Mouse (Mus musculus): Measurements from ENCODE around the gene Mrgprg. TPM values are rescaled to one million over a fixed set of nuclear protein-coding genes. Genes with fewer than 3 reads are reported as not detected.

Mrgprg gene
- polyA plus RNA-seq, 1 experiment from 2014 or later, result not detected

GRCm38 (mm10) chr7:143752606-143753005, 14.2 kb downstream of the Mrgprg start:
- peaks cover 19% of the 10 kb centered on the region for H3K27me3 ChIP-seq
- H3K36me3 ChIP-seq, result no peaks in the 10 kb centered on the region
- WGBS, result 87% methylated on average over 3 of the region's 3 CpGs
- H3K4me2 ChIP-seq (replicated peaks), result no peak overlapping the region
- H3K9ac ChIP-seq, result no peak overlapping the region
- no peak for ATAC-seq (ENCODE audit: insufficient number of reproducible peaks, insufficient read depth, low FRiP score, low TSS enrichment)
- H3K27ac ChIP-seq, result no peak overlapping the region
- H3K4me1 ChIP-seq, result peaks cover 17% of the 10 kb centered on the region
- H3K4me3 ChIP-seq, result no peak overlapping the region
- H3K9me3 ChIP-seq, result no peaks in the 10 kb centered on the region

- ATAC-seq (ENCODE audit: insufficient number of reproducible peaks, insufficient read depth, low FRiP score, low TSS enrichment), result no peak
- Histone ChIP-seq H3K4me3 (no peak overlapping the region), H3K36me3 (no peaks in the 10 kb centered on the region), H3K9me3 (no peaks in the 10 kb centered on the region), H3K4me1 (peaks cover 13% of the 10 kb centered on the region), H3K4me2 (replicated peaks) (no peak overlapping the region), H3K27ac (no peak overlapping the region), H3K9ac (no peak overlapping the region), H3K27me3 (peaks cover 19% of the 10 kb centered on the region)
- 63% methylated on average over 4 of the region's 4 CpGs for WGBS
Observed at GRCm38 (mm10) chr7:143752056-143752455, 14.7 kb downstream of the Mrgprg start.

- ATAC-seq (ENCODE audit: insufficient number of reproducible peaks, insufficient read depth, low FRiP score, low TSS enrichment), result no peak
- peaks cover 8% of the 10 kb centered on the region for H3K4me1 ChIP-seq
- H3K4me3 ChIP-seq, result no peak overlapping the region
- no peak overlapping the region for H3K9ac ChIP-seq
- WGBS, result 70% methylated on average over 1 of the region's 1 CpGs
- no peaks in the 10 kb centered on the region for H3K9me3 ChIP-seq
- no peaks in the 10 kb centered on the region for H3K36me3 ChIP-seq
- H3K27me3 ChIP-seq, result peaks cover 18% of the 10 kb centered on the region
- H3K4me2 ChIP-seq (replicated peaks), result no peak overlapping the region
- H3K27ac ChIP-seq, result no peak overlapping the region
Observed at GRCm38 (mm10) chr7:143751380-143751779, 15.4 kb downstream of the Mrgprg start.

GRCm38 (mm10) chr7:143749045-143749444, 17.7 kb downstream of the Mrgprg start:
- H3K9me3 ChIP-seq, result no peaks in the 10 kb centered on the region
- no peak overlapping the region for H3K27ac ChIP-seq
- no peak overlapping the region; the same call in 1 of the 2 replicates for H3K9ac ChIP-seq
- peaks cover 7% of the 10 kb centered on the region for H3K4me1 ChIP-seq
- WGBS, result 55% methylated on average over 3 of the region's 3 CpGs
- no peaks in the 10 kb centered on the region for H3K36me3 ChIP-seq
- H3K4me2 ChIP-seq (replicated peaks), result peak overlapping the region; percentile 44; the same call in 1 of the 2 replicates
- H3K4me3 ChIP-seq, result no peak overlapping the region
- no peaks in the 10 kb centered on the region for H3K27me3 ChIP-seq
- ATAC-seq (ENCODE audit: insufficient number of reproducible peaks, insufficient read depth, low FRiP score, low TSS enrichment), result no peak

- Histone ChIP-seq H3K4me2 (replicated peaks) (peak overlapping the region; percentile 44), H3K36me3 (no peaks in the 10 kb centered on the region), H3K4me3 (peak overlapping the region; percentile 13; the same call in 1 of the 2 replicates), H3K27ac (peak overlapping the region; percentile 41; the same call in 1 of the 2 replicates), H3K9me3 (no peaks in the 10 kb centered on the region), H3K4me1 (peaks cover 7% of the 10 kb centered on the region), H3K27me3 (no peaks in the 10 kb centered on the region), H3K9ac (peak overlapping the region; percentile 40; the same call in 1 of the 2 replicates)
- WGBS, result 4% methylated on average over 16 of the region's 16 CpGs
- peak; percentile 32; the same call in 1 of the 2 replicates for ATAC-seq (ENCODE audit: insufficient number of reproducible peaks, insufficient read depth, low FRiP score, low TSS enrichment)
Observed at GRCm38 (mm10) chr7:143748041-143748868, 18.5 kb downstream of the Mrgprg start.

- Histone ChIP-seq H3K9ac (peak overlapping the region; percentile 87), H3K36me3 (no peaks in the 10 kb centered on the region), H3K4me3 (peak overlapping the region; percentile 67), H3K27me3 (no peaks in the 10 kb centered on the region), H3K27ac (peak overlapping the region; percentile 59; the same call in 1 of the 2 replicates), H3K4me1 (peaks cover 24% of the 10 kb centered on the region), H3K4me2 (replicated peaks) (peak overlapping the region; percentile 78), H3K9me3 (no peaks in the 10 kb centered on the region)
- WGBS, result 16% methylated on average over 2 of the region's 2 CpGs
- no peak for ATAC-seq (ENCODE audit: insufficient number of reproducible peaks, insufficient read depth, low FRiP score, low TSS enrichment)
Observed at GRCm38 (mm10) chr7:143740653-143741052, 26.1 kb downstream of the Mrgprg start.

GRCm38 (mm10) chr7:143739511-143740461, 27.0 kb downstream of the Mrgprg start:
- peak; percentile 92 for ATAC-seq (ENCODE audit: insufficient number of reproducible peaks, insufficient read depth, low FRiP score, low TSS enrichment)
- WGBS, result 3% methylated on average over 38 of the region's 38 CpGs

GRCm38 (mm10) chr7:143738601-143739006, 28.2 kb downstream of the Mrgprg start:
- Histone ChIP-seq H3K4me2 (replicated peaks) (peak overlapping the region; percentile 78), H3K36me3 (no peaks in the 10 kb centered on the region), H3K27ac (peak overlapping the region; percentile 24; the same call in 1 of the 2 replicates), H3K4me1 (peaks cover 24% of the 10 kb centered on the region), H3K4me3 (peak overlapping the region; percentile 67), H3K27me3 (no peaks in the 10 kb centered on the region), H3K9me3 (no peaks in the 10 kb centered on the region), H3K9ac (peak overlapping the region; percentile 87; the same call in 1 of the 2 replicates)
- no peak for ATAC-seq (ENCODE audit: insufficient number of reproducible peaks, insufficient read depth, low FRiP score, low TSS enrichment)
- WGBS, result 51% methylated on average over 5 of the region's 5 CpGs

More at GRCm38 (mm10) chr7:143739511-143740461, 27.0 kb downstream of the Mrgprg start:
- H3K36me3 ChIP-seq, result no peaks in the 10 kb centered on the region
- peak overlapping the region; percentile 67 for H3K4me3 ChIP-seq
- H3K27ac ChIP-seq, result peak overlapping the region; percentile 59
- peak overlapping the region; percentile 78 for H3K4me2 ChIP-seq (replicated peaks)
- no peaks in the 10 kb centered on the region for H3K27me3 ChIP-seq
- H3K9me3 ChIP-seq, result no peaks in the 10 kb centered on the region
- H3K4me1 ChIP-seq, result peaks cover 24% of the 10 kb centered on the region
- peak overlapping the region; percentile 87 for H3K9ac ChIP-seq

GRCm38 (mm10) chr7:143738194-143738593, 28.6 kb downstream of the Mrgprg start:
- peak overlapping the region; percentile 67 for H3K4me3 ChIP-seq
- H3K4me1 ChIP-seq, result peaks cover 24% of the 10 kb centered on the region
- ATAC-seq (ENCODE audit: insufficient number of reproducible peaks, insufficient read depth, low FRiP score, low TSS enrichment), result no peak
- H3K36me3 ChIP-seq, result no peaks in the 10 kb centered on the region
- H3K27ac ChIP-seq, result no peak overlapping the region
- 68% methylated on average over 6 of the region's 6 CpGs for WGBS
- 0 out of 2 replicates have a peak overlapping the region, but pooled peaks have one; percentile 87 for H3K9ac ChIP-seq
- no peaks in the 10 kb centered on the region for H3K27me3 ChIP-seq
- no peaks in the 10 kb centered on the region for H3K9me3 ChIP-seq
- peak overlapping the region; percentile 78 for H3K4me2 ChIP-seq (replicated peaks)

- ATAC-seq (ENCODE audit: insufficient number of reproducible peaks, insufficient read depth, low FRiP score, low TSS enrichment), result no peak
- H3K9me3 ChIP-seq, result no peaks in the 10 kb centered on the region
- no peaks in the 10 kb centered on the region for H3K27me3 ChIP-seq
- 88% methylated on average over 4 of the region's 4 CpGs for WGBS
- H3K4me3 ChIP-seq, result no peak overlapping the region
- H3K4me2 ChIP-seq (replicated peaks), result no peak overlapping the region
- peaks cover 11% of the 10 kb centered on the region for H3K4me1 ChIP-seq
- H3K9ac ChIP-seq, result no peak overlapping the region
- H3K27ac ChIP-seq, result no peak overlapping the region
- no peaks in the 10 kb centered on the region for H3K36me3 ChIP-seq
Observed at GRCm38 (mm10) chr7:143733746-143734145, 33.0 kb downstream of the Mrgprg start.

- H3K4me3 ChIP-seq, result no peak overlapping the region
- no peaks in the 10 kb centered on the region for H3K9me3 ChIP-seq
- 0 out of 2 replicates have a peak, but pooled peaks cover 5% of the 10 kb centered on the region for H3K36me3 ChIP-seq
- H3K4me1 ChIP-seq, result no peaks in the 10 kb centered on the region
- WGBS, result 83% methylated on average over 10 of the region's 10 CpGs
- H3K4me2 ChIP-seq (replicated peaks), result no peak overlapping the region
- no peak for ATAC-seq (ENCODE audit: insufficient number of reproducible peaks, insufficient read depth, low FRiP score, low TSS enrichment)
- H3K27me3 ChIP-seq, result no peaks in the 10 kb centered on the region
- H3K27ac ChIP-seq, result no peak overlapping the region
- H3K9ac ChIP-seq, result no peak overlapping the region; the same call in 1 of the 2 replicates
Observed at GRCm38 (mm10) chr7:143729886-143730285, 36.9 kb downstream of the Mrgprg start.
